Mouse (Mus musculus): Measurements from ENCODE around the gene Fam126a. TPM values are rescaled to one million over a fixed set of nuclear protein-coding genes. Genes with fewer than 3 reads are reported as not detected.

Fam126a gene
- total and polyA plus RNA-seq, 3 experiments: 30.0 to 51.1 (median 34.7) TPM

DNA sequence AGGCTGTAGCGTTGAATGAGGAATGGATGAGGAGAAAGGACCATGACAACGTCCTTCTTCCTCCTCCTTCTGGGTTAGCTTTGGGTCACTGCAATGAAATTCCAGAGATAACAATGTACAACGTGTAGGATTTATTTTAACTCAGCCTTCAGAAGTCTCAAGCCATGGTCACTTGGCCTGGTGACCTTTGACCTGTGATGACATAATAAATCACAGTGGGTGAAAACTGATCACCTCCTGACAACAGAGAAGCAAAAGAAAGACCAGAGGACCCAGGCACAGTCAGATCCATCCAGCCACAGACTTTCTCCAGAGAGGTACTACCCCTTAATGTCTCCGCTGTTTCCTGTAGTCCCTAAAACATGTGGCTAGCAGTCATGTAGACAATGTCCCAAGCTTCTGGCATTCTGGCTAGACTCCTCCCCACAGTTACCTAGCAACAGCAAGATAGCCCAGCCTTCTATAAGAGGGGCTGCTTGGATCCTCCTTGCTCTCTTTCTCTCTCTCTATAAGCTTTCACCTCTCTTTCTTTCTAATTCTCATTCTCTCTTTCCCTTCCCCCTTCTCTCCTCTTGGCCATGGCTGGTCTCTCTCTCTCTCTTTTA, 121.9 kb downstream of the Fam126a start:
- Histone ChIP-seq H3K27me3 (ENCODE audit: control insufficient read depth in 1 of 2, insufficient read depth in 2 of 2, low read length in 2 of 2) (no peaks in the 10 kb centered on the region), H3K4me3 (ENCODE audit: control insufficient read depth in 1 of 2, insufficient read depth in 1 of 2, low read depth in 2 of 2, low read length in 2 of 2) (no peak overlapping the region), H3K4me1 (ENCODE audit: control insufficient read depth in 1 of 2, insufficient read depth in 2 of 2, low read length in 2 of 2) (0 out of 4 replicates have a peak, but pooled peaks cover 0 to 2% of the 10 kb centered on the region in 2 experiments), H3K9ac (ENCODE audit: control insufficient read depth, low read depth, low read length, poor library complexity, severe bottlenecking) (no peak overlapping the region), H3K79me2 (ENCODE audit: control insufficient read depth, insufficient read depth, low read length, poor library complexity) (no peaks in the 10 kb centered on the region), H3K36me3 (ENCODE audit: control insufficient read depth in 1 of 2, insufficient read depth in 2 of 2, low read length in 2 of 2) (no peaks in the 10 kb centered on the region), H3K27ac (ENCODE audit: control insufficient read depth, low read depth, low read length) (no peak overlapping the region), H3K9me3 (replicated peaks; ENCODE audit: insufficient read depth, low read length) (no peaks in the 10 kb centered on the region)
- no peak for DNase-seq (ENCODE audit: low read depth, low spot score)
- TF ChIP-seq ZMIZ1 (IDR thresholded peaks at IDR 0.05; ENCODE audit: low read depth, low read length): no peak
- no peak for TF ChIP-seq NRF1 (IDR thresholded peaks at IDR 0.05; ENCODE audit: insufficient read depth, low read depth, low read length, poor library complexity, severe bottlenecking)
- no peak for TF ChIP-seq BHLHE40 (IDR thresholded peaks at IDR 0.05; ENCODE audit: borderline replicate concordance, low read depth, low read length)
- no peak for TF ChIP-seq ZKSCAN1 (IDR thresholded peaks at IDR 0.05; ENCODE audit: low read depth, low read length)
- TF ChIP-seq HCFC1 (IDR thresholded peaks at IDR 0.05; ENCODE audit: low read depth, low read length): no peak
- TF ChIP-seq NELFE (IDR thresholded peaks at IDR 0.05; ENCODE audit: low read depth, low read length): no peak

DNA sequence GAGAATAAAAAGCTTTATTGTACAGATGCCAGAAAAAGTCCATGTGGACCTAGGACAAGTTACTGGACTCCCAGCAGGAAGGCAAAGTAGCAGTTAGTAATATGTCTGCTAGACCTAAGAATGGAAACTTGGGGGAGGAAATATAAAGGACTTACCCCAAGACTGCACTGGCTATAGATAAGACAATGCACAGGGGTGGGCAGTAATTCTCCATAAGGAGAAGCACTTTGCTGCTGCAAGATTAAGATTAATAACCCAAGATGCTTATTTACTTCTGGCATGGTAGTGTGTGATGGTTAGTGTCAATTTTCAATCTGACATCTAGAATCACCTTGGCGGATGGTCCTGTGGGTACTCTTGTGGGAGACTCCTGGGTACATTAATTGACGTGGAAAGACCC, 128.3 kb downstream of the Fam126a start:
- peaks cover 0 to 9% of the 10 kb centered on the region in 2 experiments; a peak in 2 of 4 replicates for H3K36me3 ChIP-seq (ENCODE audit: control insufficient read depth in 1 of 2, insufficient read depth in 2 of 2, low read length in 2 of 2)
- no peaks in the 10 kb centered on the region for H3K27me3 ChIP-seq (ENCODE audit: control insufficient read depth in 1 of 2, insufficient read depth in 2 of 2, low read length in 2 of 2)
- no peaks in the 10 kb centered on the region for H3K79me2 ChIP-seq (ENCODE audit: control insufficient read depth, insufficient read depth, low read length, poor library complexity)
- H3K4me1 ChIP-seq (ENCODE audit: control insufficient read depth in 1 of 2, insufficient read depth in 2 of 2, low read length in 2 of 2): peaks cover 10 to 14% of the 10 kb centered on the region in 2 experiments
- peak overlapping the region; percentile 38; the same call in 1 of the 2 replicates for H3K27ac ChIP-seq (ENCODE audit: control insufficient read depth, low read depth, low read length)
- peak; percentile 81 for DNase-seq (ENCODE audit: low read depth, low spot score)
- H3K9me3 ChIP-seq (replicated peaks; ENCODE audit: insufficient read depth, low read length): no peaks in the 10 kb centered on the region
- H3K9ac ChIP-seq (ENCODE audit: control insufficient read depth, low read depth, low read length, poor library complexity, severe bottlenecking): no peak overlapping the region
- no peak overlapping the region for H3K4me3 ChIP-seq (ENCODE audit: control insufficient read depth in 1 of 2, insufficient read depth in 1 of 2, low read depth in 2 of 2, low read length in 2 of 2)
- TF ChIP-seq MAX (IDR thresholded peaks at IDR 0.05; ENCODE audit: low read length): peak; percentile 72
- peak; percentile 91 for TF ChIP-seq ETS1 (IDR thresholded peaks at IDR 0.05; ENCODE audit: low read depth, low read length)
- no peak for TF ChIP-seq ZMIZ1 (IDR thresholded peaks at IDR 0.05; ENCODE audit: low read depth, low read length)
- TF ChIP-seq TAL1 (IDR thresholded peaks at IDR 0.05; ENCODE audit: low read length): peak; percentile 70
- TF ChIP-seq EP300 (IDR thresholded peaks at IDR 0.05; ENCODE audit: low read depth in 1 of 2, low read length in 2 of 2): peak; percentile 94 to 96
- TF ChIP-seq GABPA (IDR thresholded peaks at IDR 0.05; ENCODE audit: low read depth, low read length): no peak
- peak; percentile 93 for TF ChIP-seq TCF12 (IDR thresholded peaks at IDR 0.05; ENCODE audit: low read depth, low read length)
- TF ChIP-seq MAZ (IDR thresholded peaks at IDR 0.05; ENCODE audit: low read depth, low read length): peak; percentile 74
- TF ChIP-seq MXI1 (IDR thresholded peaks at IDR 0.05; ENCODE audit: low read depth, low read length): peak; percentile 50; the same call in 1 of the 2 replicates
- TF ChIP-seq CTCF (IDR thresholded peaks at IDR 0.05 in 2 of 3, conservative IDR thresholded peaks at IDR 0.05 in 1 of 3; ENCODE audit: control insufficient read depth in 1 of 3, insufficient read depth in 1 of 3, low read depth in 2 of 3, low read length in 3 of 3, poor library complexity in 1 of 3, severe bottlenecking in 1 of 3): no peak
- TF ChIP-seq E2F4 (IDR thresholded peaks at IDR 0.05; ENCODE audit: borderline replicate concordance, low read depth, low read length): no peak
- TF ChIP-seq RAD21 (IDR thresholded peaks at IDR 0.05; ENCODE audit: low read depth, low read length): no peak
- TF ChIP-seq HCFC1 (IDR thresholded peaks at IDR 0.05; ENCODE audit: low read depth, low read length): peak; percentile 52
- peak; percentile 91 for TF ChIP-seq RCOR1 (IDR thresholded peaks at IDR 0.05; ENCODE audit: low read depth, low read length)
- peak; percentile 44; the same call in 1 of the 2 replicates for TF ChIP-seq MYB (IDR thresholded peaks at IDR 0.05; ENCODE audit: low read depth, low read length)
- TF ChIP-seq JUND (IDR thresholded peaks at IDR 0.05; ENCODE audit: low read depth, low read length): no peak
- no peak for TF ChIP-seq NELFE (IDR thresholded peaks at IDR 0.05; ENCODE audit: low read depth, low read length)
- no peak for TF ChIP-seq ZNF384 (IDR thresholded peaks at IDR 0.05; ENCODE audit: low read depth, low read length)
- peak; percentile 25; the same call in 1 of the 2 replicates for TF ChIP-seq MEF2A (IDR thresholded peaks at IDR 0.05; ENCODE audit: extremely low read depth, insufficient replicate concordance, low read depth, low read length, poor library complexity, severe bottlenecking)
- no peak for TF ChIP-seq POLR2A (IDR thresholded peaks at IDR 0.05; ENCODE audit: control insufficient read depth in 1 of 2, insufficient read depth in 1 of 2, low read depth in 1 of 2, low read length in 2 of 2, poor library complexity in 1 of 2)
- TF ChIP-seq ZC3H11A (IDR thresholded peaks at IDR 0.05; ENCODE audit: low read depth, low read length): 0 out of 2 replicates have a peak, but pooled peaks have one; percentile 11
- TF ChIP-seq USF1 (IDR thresholded peaks at IDR 0.05; ENCODE audit: low read depth, low read length): 0 out of 2 replicates have a peak, but pooled peaks have one; percentile 32
- no peak for TF ChIP-seq TBP (IDR thresholded peaks at IDR 0.05; ENCODE audit: low read depth, low read length)
- no peak for TF ChIP-seq CHD1 (IDR thresholded peaks at IDR 0.05; ENCODE audit: low read depth, low read length)
- TF ChIP-seq ZKSCAN1 (IDR thresholded peaks at IDR 0.05; ENCODE audit: low read depth, low read length): peak; percentile 30; the same call in 1 of the 2 replicates
- no peak for TF ChIP-seq NRF1 (IDR thresholded peaks at IDR 0.05; ENCODE audit: insufficient read depth, low read depth, low read length, poor library complexity, severe bottlenecking)
- TF ChIP-seq GATA1 (IDR thresholded peaks at IDR 0.05; ENCODE audit: low read depth, low read length): peak; percentile 90
- TF ChIP-seq KAT2A (conservative IDR thresholded peaks at IDR 0.05; ENCODE audit: low read depth, low read length): 0 out of 2 replicates have a peak, but pooled peaks have one; percentile 43
